8 mouse cellular contexts compared by ENCODE assay signal in genomic region chr14:60688509-60689205, GRCm38 (mm10). TPM values are rescaled to one million over a fixed set of nuclear protein-coding genes. Genes with fewer than 3 reads are reported as not detected.
DNase-seq lines count a peak whose midpoint lies in the region; ATAC-seq and TF ChIP-seq lines count a peak whose summit lies in the region.

No protein-coding gene starts in this region.

- WGBS in lung, embryonic 16.5 days, result 39% methylated on average over 7 of the region's 7 CpGs

- TF ChIP-seq POLR2A in CH12.LX (IDR thresholded peaks at IDR 0.05; ENCODE audit: low read depth, low read length), result no peak

- H3K27ac ChIP-seq in CH12.LX (ENCODE audit: insufficient read depth, low read depth), result no peak overlapping the region
- H3K27ac ChIP-seq in lung, embryonic 16.5 days (ENCODE audit: low read length), result no peak overlapping the region

- in situ Hi-C loops in CH12.LX (cut with MboI; ENCODE audit: low pct_ligation_motif_present, low pct_unique_long_range_greater_than_20kb, low sequenced_read_pairs), result no loop called here

- peaks cover 0 to 3% of the 10 kb centered on the region in 2 experiments; a peak in 1 of 4 replicates for H3K4me1 ChIP-seq in CH12.LX (ENCODE audit: control insufficient read depth in 1 of 2, insufficient read depth in 2 of 2)
- H3K4me1 ChIP-seq in lung, embryonic 16.5 days (replicated peaks; ENCODE audit: control insufficient read depth, insufficient read depth, low read length), result peaks cover 8% of the 10 kb centered on the region; the same call in 1 of the 2 replicates

- no peak overlapping the region for H3K4me3 ChIP-seq in CH12.LX (replicated peaks in 1 of 3; ENCODE audit: low read depth in 2 of 3, low read length in 2 of 3, poor library complexity in 1 of 3)
- H3K4me3 ChIP-seq in lung, embryonic 16.5 days (ENCODE audit: low read length), result no peak overlapping the region

- DNase-seq in CH12.LX (ENCODE audit: extremely low read depth), result peak; percentile 70
- peak; percentile 78 for DNase-seq in adrenal gland, adult 2 months
- peak; percentile 82 for DNase-seq in heart, postnatal 4 days
- DNase-seq in layer of hippocampus, adult 9-11 months, result peak; percentile 57
- DNase-seq in ovary, postnatal 14 days (ENCODE audit: low spot score), result peak; percentile 44
- peak; percentile 74 for DNase-seq in thymus, postnatal 4 days

- TF ChIP-seq RAD21 in CH12.LX (IDR thresholded peaks at IDR 0.05; ENCODE audit: low read depth, low read length), result peak; percentile 91

- H3K4me2 ChIP-seq in CH12.LX (ENCODE audit: insufficient read depth, low read depth, poor library complexity, severe bottlenecking), result no peak overlapping the region
- no peak overlapping the region for H3K4me2 ChIP-seq in lung, embryonic 16.5 days (ENCODE audit: low read depth, low read length)

- ATAC-seq in erythroid progenitor cell, adult 5-6 weeks (replicated peaks; ENCODE audit: low FRiP score, poor library complexity, severe bottlenecking), result peak; percentile 67; the same call in 1 of the 2 replicates
- peak; percentile 67 for ATAC-seq in lung, embryonic 16.5 days (ENCODE audit: low read depth)

- dilution Hi-C loops in CH12.LX (cut with MboI; ENCODE audit: extremely low pct_ligation_motif_present, extremely low pct_unique_long_range_greater_than_20kb, low sequenced_read_pairs), result no loop called here

- H3K9me3 ChIP-seq in CH12.LX (replicated peaks; ENCODE audit: low read length), result no peaks in the 10 kb centered on the region
- H3K9me3 ChIP-seq in lung, embryonic 16.5 days (ENCODE audit: control insufficient read depth, low read length), result no peaks in the 10 kb centered on the region

- no peaks in the 10 kb centered on the region for H3K27me3 ChIP-seq in CH12.LX (replicated peaks)
- H3K27me3 ChIP-seq in lung, embryonic 16.5 days (ENCODE audit: control insufficient read depth, insufficient read depth, low read depth, low read length), result no peaks in the 10 kb centered on the region

- no peaks in the 10 kb centered on the region for H3K79me2 ChIP-seq in CH12.LX (replicated peaks; ENCODE audit: control insufficient read depth, extremely low read depth, insufficient read depth, poor library complexity, severe bottlenecking)

- H3K9ac ChIP-seq in CH12.LX (ENCODE audit: insufficient read depth, low read depth), result no peak overlapping the region
- H3K9ac ChIP-seq in lung, embryonic 16.5 days (ENCODE audit: low read length), result no peak overlapping the region

- H3K36me3 ChIP-seq in CH12.LX (replicated peaks in 1 of 2; ENCODE audit: control insufficient read depth in 1 of 2, insufficient read depth in 1 of 2, low read length in 1 of 2), result no peaks in the 10 kb centered on the region
- H3K36me3 ChIP-seq in lung, embryonic 16.5 days (ENCODE audit: control insufficient read depth, insufficient read depth, low read length), result no peaks in the 10 kb centered on the region

- TF ChIP-seq EP300 in CH12.LX (IDR thresholded peaks at IDR 0.05; ENCODE audit: low read length), result no peak

- peak; percentile 52 to 87; a peak in 3 of 4 replicates for TF ChIP-seq CTCF in CH12.LX (conservative IDR thresholded peaks at IDR 0.05 in 1 of 2, IDR thresholded peaks at IDR 0.05 in 1 of 2; ENCODE audit: low read depth in 2 of 2, low read length in 2 of 2)

TF ChIP-seq in CH12.LX, 34 proteins besides CTCF, POLR2A, EP300 and RAD21:
- TF ChIP-seq ZMIZ1 (IDR thresholded peaks at IDR 0.05; ENCODE audit: low read depth, low read length) (no peak), ZC3H11A (IDR thresholded peaks at IDR 0.05; ENCODE audit: low read depth, low read length) (peak; percentile 44; the same call in 1 of the 2 replicates), E2F4 (IDR thresholded peaks at IDR 0.05; ENCODE audit: insufficient replicate concordance, low read depth, low read length) (peak; percentile 96), TCF12 (IDR thresholded peaks at IDR 0.05; ENCODE audit: low read depth, low read length) (no peak), NELFE (IDR thresholded peaks at IDR 0.05; ENCODE audit: low read depth, low read length) (no peak), SMC3 (IDR thresholded peaks at IDR 0.05; ENCODE audit: low read depth, low read length) (peak; percentile 89)

RNA-seq across cellular contexts. Expression of gene Spata13, which starts 54.9 kb away (rescaled TPM):
- total RNA-seq in CH12.LX (2012; rRNA removed) (15.9 and 17.0 TPM in 2 replicates), CH12.LX (2014; rRNA removed) (11.6 and 11.8 TPM in 2 replicates)
- polyA plus RNA-seq in CH12.LX (2012; ENCODE audit: insufficient read length, low read depth), result 12.5 and 13.6 TPM in 2 replicates
- 100 to 1,000 TPM; 144 to 151 TPM for total RNA-seq in adrenal gland, adult 2 months (2021)
- polyA plus RNA-seq in adrenal gland, adult 2 months (2012; rRNA removed), result 35.2 and 41.9 TPM in 2 replicates
- 20.5 and 30.6 TPM in 2 replicates for total RNA-seq in erythroid progenitor cell, adult 5-6 weeks (2015; ENCODE audit: low replicate concordance)
- 43.1 and 49.2 TPM in 2 replicates for total RNA-seq in erythroid progenitor cell, adult 5-6 weeks (2017; ENCODE audit: low replicate concordance)
- total RNA-seq in heart, postnatal 4 days (2021), result 10 to 100 TPM; 50.1 to 52.8 TPM
- 17.9 and 19.4 TPM in 2 replicates for polyA plus RNA-seq in lung, embryonic 16.5 days (2015; fragmentation: Nextera tagmentation; extraction: Ambion mirVana)
